Mouse (Mus musculus) gastrocnemius, postnatal 14 days (tissue): Measurements from ENCODE around the gene Rnf185. TPM values are rescaled to one million over a fixed set of nuclear protein-coding genes. Genes with fewer than 3 reads are reported as not detected.
A peak's percentile ranks its signal among the peaks of the same experiment; 100 is the strongest.

Experiments used
- DNase-seq: peaks from one replicate; pipeline ENCODE4 v3.0.0; 2021; ENCODE audit warnings: mixed read lengths
- intact Hi-C: fragments of 180-260 bp; cut with DNase I; formaldehyde crosslinking; loops from one replicate; pipeline ENCODE4 v1.15.1; 2025; ENCODE audit warnings: low total_unique reads
- total RNA-seq, 2 experiments: library from RNA; stranded (reverse); gene quantifications; 2 replicates each; pipeline ENCODE4 v1.2.3; 2021

The Rnf185 gene
- total RNA-seq, 2 experiments from 2014 or later, result 16.5 to 17.2 TPM

GRCm38 (mm10) chr11:3408131-3408996 is 43.8 kb downstream of the Rnf185 start:
- DNase-seq, result peak; percentile 24
- intact Hi-C loops, result no loop called here

- intact Hi-C loops, result no loop called here
These were observed 47.7 kb downstream of the Rnf185 start for GRCm38 (mm10) chr11:3404287-3405047.

GRCm38 (mm10) chr11:3403024-3403423 is 49.1 kb downstream of the Rnf185 start:
- DNase-seq, result no peak
- intact Hi-C loops, result no loop called here

More at GRCm38 (mm10) chr11:3404287-3405047, 47.7 kb downstream of the Rnf185 start:
- no peak for DNase-seq

- intact Hi-C loops, result no loop called here
- DNase-seq, result no peak
These were observed 53.8 kb downstream of the Rnf185 start for GRCm38 (mm10) chr11:3398318-3398717.

GRCm38 (mm10) chr11:3396562-3396961 is 55.6 kb downstream of the Rnf185 start:
- intact Hi-C loops, result no loop called here
- no peak for DNase-seq

- intact Hi-C loops, result no loop called here
- DNase-seq, result no peak
These were observed 56.1 kb downstream of the Rnf185 start for GRCm38 (mm10) chr11:3396091-3396490.

GRCm38 (mm10) chr11:3394520-3394919 is 57.6 kb downstream of the Rnf185 start:
- intact Hi-C loops, result no loop called here
- DNase-seq, result no peak

- intact Hi-C loops, result no loop called here
- no peak for DNase-seq
These were observed 59.6 kb downstream of the Rnf185 start for GRCm38 (mm10) chr11:3392526-3392925.

- DNase-seq, result no peak
- intact Hi-C loops, result no loop called here
These were observed 61.4 kb downstream of the Rnf185 start for GRCm38 (mm10) chr11:3390789-3391188.

GRCm38 (mm10) chr11:3389996-3390395 is 62.2 kb downstream of the Rnf185 start:
- intact Hi-C loops, result no loop called here
- DNase-seq, result no peak

GRCm38 (mm10) chr11:3387482-3388196 is 64.5 kb downstream of the Rnf185 start:
- no peak for DNase-seq
- intact Hi-C loops, result no loop called here

GRCm38 (mm10) chr11:3386941-3387368 is 65.2 kb downstream of the Rnf185 start:
- intact Hi-C loops, result no loop called here

GRCm38 (mm10) chr11:3382602-3383594 is 69.3 kb downstream of the Rnf185 start:
- intact Hi-C loops, result no loop called here

More at GRCm38 (mm10) chr11:3386941-3387368, 65.2 kb downstream of the Rnf185 start:
- peak; percentile 82 for DNase-seq

GRCm38 (mm10) chr11:3381148-3381814 is 70.9 kb downstream of the Rnf185 start:
- no peak for DNase-seq
- intact Hi-C loops, result no loop called here

More at GRCm38 (mm10) chr11:3382602-3383594, 69.3 kb downstream of the Rnf185 start:
- no peak for DNase-seq

- DNase-seq, result no peak
- intact Hi-C loops, result no loop called here
These were observed 72.7 kb downstream of the Rnf185 start for GRCm38 (mm10) chr11:3379427-3379826.

- no peak for DNase-seq
- intact Hi-C loops, result no loop called here
These were observed 77.4 kb downstream of the Rnf185 start for GRCm38 (mm10) chr11:3374741-3375140.

GRCm38 (mm10) chr11:3374293-3374645 is 77.9 kb downstream of the Rnf185 start:
- DNase-seq, result no peak
- intact Hi-C loops, result no loop called here

- intact Hi-C loops, result no loop called here
- DNase-seq, result no peak
These were observed 78.4 kb downstream of the Rnf185 start for GRCm38 (mm10) chr11:3373591-3374292.
